Mouse (Mus musculus): ENCODE measurements around the gene Olfr68.
"Not testable (repeated sequence)": the region's sequence is repeated elsewhere in the genome, so short reads cannot be mapped to it uniquely, and the experiment has no call there.

DNA sequence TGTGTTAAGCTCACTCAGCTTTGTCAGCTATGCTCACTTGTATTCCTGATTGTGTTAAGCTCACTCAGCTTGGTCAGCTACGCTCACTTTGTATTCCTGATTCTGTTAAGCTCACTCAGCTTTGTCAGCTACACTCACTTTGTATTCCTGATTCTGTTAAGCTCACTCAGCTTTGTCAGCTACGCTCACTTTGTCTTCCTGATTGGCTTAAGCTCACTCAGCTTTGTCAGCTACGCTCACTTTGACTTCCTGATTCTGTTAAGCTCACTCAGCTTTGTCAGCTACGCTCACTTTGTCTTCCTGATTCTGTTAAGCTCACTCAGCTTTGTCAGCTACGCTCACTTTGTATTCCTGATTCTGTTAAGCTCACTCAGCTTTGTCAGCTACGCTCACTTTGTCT lies 17.3 kb downstream of the Olfr68 start:
- not testable (repeated sequence) for TF ChIP-seq CTCF (IDR thresholded peaks at IDR 0.05; ENCODE audit: low read depth, low read length); TAL1 (conservative IDR thresholded peaks at IDR 0.05; ENCODE audit: low read depth, low read length); POLR2AphosphoS5 (IDR thresholded peaks at IDR 0.05; ENCODE audit: insufficient replicate concordance, low read depth, low read length); GATA1 (IDR thresholded peaks at IDR 0.05; ENCODE audit: borderline replicate concordance, low read length); GATA2 (IDR thresholded peaks at IDR 0.05; ENCODE audit: borderline replicate concordance, low read depth, low read length)

Data from G1E (cell line).